ENCODE assay signal across 10 mouse cellular contexts in the genomic region with DNA sequence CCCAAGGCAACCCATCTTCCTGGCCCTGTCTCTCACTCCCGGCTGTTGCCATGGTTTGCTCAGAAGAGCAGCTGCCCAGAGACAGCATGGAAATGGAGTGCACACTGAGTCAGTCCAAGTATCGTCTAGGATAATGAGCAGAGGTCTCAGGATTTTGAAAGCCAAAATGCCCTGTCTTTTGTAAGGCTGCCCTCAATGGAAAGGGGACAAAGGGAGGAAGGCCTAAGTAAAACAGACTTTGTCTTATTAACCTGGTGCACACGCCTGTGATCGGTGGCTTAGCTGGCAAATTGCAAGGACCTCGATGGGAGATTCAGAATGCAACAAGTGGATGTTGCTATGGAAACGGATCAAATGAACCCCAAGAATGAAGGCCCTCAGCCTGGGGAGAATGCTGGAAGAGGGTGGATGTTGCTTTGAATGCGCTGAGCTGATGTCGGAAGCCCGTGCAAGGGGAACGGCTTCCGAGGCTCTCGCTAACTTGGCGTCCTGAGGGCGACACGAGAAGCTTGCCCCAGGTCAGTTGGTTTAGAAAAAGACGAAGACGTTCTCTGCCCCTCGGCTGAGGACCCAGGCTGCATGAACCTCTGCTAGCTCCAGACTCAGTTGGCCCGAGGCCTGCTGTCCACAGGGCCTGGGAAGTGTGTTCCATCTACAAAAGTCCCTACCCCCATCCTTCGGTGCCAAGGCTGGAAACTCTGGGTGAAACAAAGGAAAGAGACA.
A peak's percentile ranks its signal among the peaks of the same experiment; 100 is the strongest.
DNase-seq lines count a peak whose midpoint lies in the region; ATAC-seq lines count a peak whose summit lies in the region.
"Had no signal": no experiment of that assay in that cellular context is flagged by ENCODE, and none has a peak within 500 bp of the region (broad histone marks: within the 10 kb centered on the region; RNA-seq: fewer than 3 reads in every experiment).

No protein-coding gene starts in this region.

- peak; percentile 23 for ATAC-seq in forebrain, embryonic 16.5 days
- peak; percentile 62 for ATAC-seq in midbrain, embryonic 14.5 days (ENCODE audit: low FRiP score, low TSS enrichment)
- ATAC-seq: intestine, postnatal 0 days had no signal

- WGBS in forebrain, embryonic 16.5 days, result 22% methylated on average over 20 of the region's 20 CpGs
- WGBS in midbrain, embryonic 14.5 days, result 6% methylated on average over 20 of the region's 20 CpGs

- H3K27ac ChIP-seq in forebrain, embryonic 16.5 days (ENCODE audit: low read length), result no peak overlapping the region
- no peak overlapping the region; the same call in 1 of the 2 replicates for H3K27ac ChIP-seq in midbrain, embryonic 14.5 days (replicated peaks; ENCODE audit: low read depth, low read length)

- intact Hi-C loops in heart, postnatal 10 days (cut with DNase I), result no loop called here

- no peak overlapping the region for H3K9ac ChIP-seq in forebrain, embryonic 16.5 days (replicated peaks; ENCODE audit: low read depth, low read length)
- no peak overlapping the region for H3K9ac ChIP-seq in midbrain, embryonic 14.5 days (replicated peaks; ENCODE audit: low read length)

- H3K4me1 ChIP-seq in forebrain, embryonic 16.5 days (replicated peaks; ENCODE audit: control insufficient read depth, insufficient read depth, low read length), result peaks cover 42% of the 10 kb centered on the region
- H3K4me1 ChIP-seq in midbrain, embryonic 14.5 days (ENCODE audit: control insufficient read depth, insufficient read depth, low read length), result peaks cover 27% of the 10 kb centered on the region

- no peaks in the 10 kb centered on the region for H3K9me3 ChIP-seq in forebrain, embryonic 16.5 days (ENCODE audit: control insufficient read depth, low read length)
- no peaks in the 10 kb centered on the region for H3K9me3 ChIP-seq in midbrain, embryonic 14.5 days (ENCODE audit: control insufficient read depth, low read length)

- no peaks in the 10 kb centered on the region for H3K36me3 ChIP-seq in forebrain, embryonic 16.5 days (ENCODE audit: control insufficient read depth, insufficient read depth)
- H3K36me3 ChIP-seq in midbrain, embryonic 14.5 days (ENCODE audit: control insufficient read depth, insufficient read depth, low read length), result no peaks in the 10 kb centered on the region

- DNase-seq in cerebellum, adult 11-12 months, result peak; percentile 15
- DNase-seq in cerebellum, postnatal 36 days, result no peak
- DNase-seq in brain, adult 2 months (ENCODE audit: low read depth, low spot score), result peak; percentile 45
- DNase-seq in midbrain, embryonic 14.5 days, result peak; percentile 84
- no peak for DNase-seq in heart, postnatal 10 days
- no peak for DNase-seq in spleen, postnatal 36 days (ENCODE audit: low spot score in 2 of 2)
- DNase-seq in B cell, adult 2 months, result no peak
- DNase-seq: lung, adult 18-20 months had no signal

- H3K27me3 ChIP-seq in forebrain, embryonic 16.5 days (replicated peaks; ENCODE audit: control insufficient read depth, insufficient read depth, low read length), result no peaks in the 10 kb centered on the region
- H3K27me3 ChIP-seq in midbrain, embryonic 14.5 days (ENCODE audit: control insufficient read depth, insufficient read depth, low read length), result peaks cover 8% of the 10 kb centered on the region; the same call in 1 of the 2 replicates

- no peak overlapping the region for H3K4me3 ChIP-seq in forebrain, embryonic 16.5 days (replicated peaks; ENCODE audit: low read length)
- H3K4me3 ChIP-seq in midbrain, embryonic 14.5 days (replicated peaks; ENCODE audit: low read depth, low read length), result no peak overlapping the region

- H3K4me2 ChIP-seq in forebrain, embryonic 16.5 days (ENCODE audit: low read length), result peak overlapping the region; percentile 28; the same call in 1 of the 2 replicates
- H3K4me2 ChIP-seq in midbrain, embryonic 14.5 days (ENCODE audit: low read length), result peak overlapping the region; percentile 37

Comparison
In these comparisons a context has a peak if more than half of its experiments do, and no peak if none do; other contexts are left out.
1. DNase-seq: peak in cerebellum, adult 11-12 months (single experiment), brain, adult 2 months (single experiment) and midbrain, embryonic 14.5 days (single experiment); none in cerebellum, postnatal 36 days (0 of 2), heart, postnatal 10 days (0 of 2), spleen, postnatal 36 days (0 of 2) and B cell, adult 2 months (0 of 2).